Mouse (Mus musculus) liver, postnatal 0 days (tissue): ENCODE measurements around the gene Pabpn1l. TPM values are rescaled to one million over a fixed set of nuclear protein-coding genes. Genes with fewer than 3 reads are reported as not detected.
A peak's percentile ranks its signal among the peaks of the same experiment; 100 is the strongest.

Experiments used
- ATAC-seq: fragments of 200-750 bp; cut with Nextera tagmentation; 2 replicates; pipeline ENCODE4 v1.8.0; 2017; ENCODE audit warnings: mild to moderate bottlenecking, moderate library complexity
- DNase-seq: peaks from one replicate; pipeline ENCODE4 v3.0.0-alpha.2; 2016
- H3K27ac ChIP-seq: fragments of 300-500 bp; sonication (generic); 2 replicates; pipeline ENCODE4 v1.5.1; 2014; ENCODE audit warnings: antibody characterized with exemption, moderate library complexity, mild to moderate bottlenecking, low read depth
- H3K27me3 ChIP-seq: fragments of 300-500 bp; sonication (generic); 2 replicates; pipeline ENCODE4 v1.6.1; 2014; ENCODE audit warnings: low read length, control low read depth, mixed read lengths; ENCODE audit not compliant: insufficient read depth
- H3K36me3 ChIP-seq: fragments of 300-500 bp; sonication (generic); replicated peaks from 2 replicates; pipeline ENCODE4 v1.6.1; 2014; ENCODE audit warnings: mild to moderate bottlenecking, control low read depth, low read length, moderate library complexity, mixed read lengths; ENCODE audit not compliant: insufficient read depth
- H3K4me1 ChIP-seq: fragments of 300-500 bp; sonication (generic); 2 replicates; pipeline ENCODE4 v1.6.1; 2014; ENCODE audit warnings: antibody characterized with exemption, mild to moderate bottlenecking, control low read depth; ENCODE audit not compliant: insufficient read depth
- H3K4me2 ChIP-seq: fragments of 300-500 bp; sonication (generic); 2 replicates; pipeline ENCODE4 v1.6.1; 2014; ENCODE audit warnings: low read depth, mild to moderate bottlenecking, low read length, moderate library complexity, mixed read lengths
- H3K4me3 ChIP-seq: fragments of 300-500 bp; sonication (generic); 2 replicates; pipeline ENCODE4 v1.5.1; 2014; ENCODE audit warnings: low read depth, low read length
- H3K9ac ChIP-seq: fragments of 300-500 bp; sonication (generic); replicated peaks from 2 replicates; pipeline ENCODE4 v1.6.1; 2014; ENCODE audit warnings: mild to moderate bottlenecking, moderate library complexity
- H3K9me3 ChIP-seq: fragments of 300-500 bp; sonication (generic); 2 replicates; pipeline ENCODE4 v1.6.1; 2016; ENCODE audit warnings: mild to moderate bottlenecking, control low read depth, low read length, mixed read lengths
- CTCF ChIP-seq: sonication (generic); IDR thresholded peaks from 2 replicates; pipeline ENCODE4 v1.5.1; 2016; ENCODE audit warnings: antibody characterized with exemption, low read depth
- EP300 ChIP-seq: IDR thresholded peaks from 2 replicates; pipeline ENCODE4 v1.6.1; 2016; ENCODE audit warnings: antibody characterized with exemption, low read depth, mild to moderate bottlenecking
- WGBS: fragments of 180-500 bp; shearing (Covaris S2); extraction: QIAGEN DNeasy Blood & Tissue Kit; methylation state at CpG from one replicate; pipeline ENCODE4 v1.1.7; 2014; ENCODE audit not compliant: insufficient replicate concordance; 5-methylcytosine and 5-hydroxymethylcytosine counted together
- polyA plus RNA-seq: library from polyadenylated mRNA; unstranded; fragments of >200 nt; fragmentation: Nextera tagmentation; extraction: Ambion mirVana; gene quantifications from 2 replicates; pipeline ENCODE4 v1.2.1, GENCODE M21; 2015

Pabpn1l gene
- polyA plus RNA-seq, 1 experiment from 2014 or later: not detected

DNA sequence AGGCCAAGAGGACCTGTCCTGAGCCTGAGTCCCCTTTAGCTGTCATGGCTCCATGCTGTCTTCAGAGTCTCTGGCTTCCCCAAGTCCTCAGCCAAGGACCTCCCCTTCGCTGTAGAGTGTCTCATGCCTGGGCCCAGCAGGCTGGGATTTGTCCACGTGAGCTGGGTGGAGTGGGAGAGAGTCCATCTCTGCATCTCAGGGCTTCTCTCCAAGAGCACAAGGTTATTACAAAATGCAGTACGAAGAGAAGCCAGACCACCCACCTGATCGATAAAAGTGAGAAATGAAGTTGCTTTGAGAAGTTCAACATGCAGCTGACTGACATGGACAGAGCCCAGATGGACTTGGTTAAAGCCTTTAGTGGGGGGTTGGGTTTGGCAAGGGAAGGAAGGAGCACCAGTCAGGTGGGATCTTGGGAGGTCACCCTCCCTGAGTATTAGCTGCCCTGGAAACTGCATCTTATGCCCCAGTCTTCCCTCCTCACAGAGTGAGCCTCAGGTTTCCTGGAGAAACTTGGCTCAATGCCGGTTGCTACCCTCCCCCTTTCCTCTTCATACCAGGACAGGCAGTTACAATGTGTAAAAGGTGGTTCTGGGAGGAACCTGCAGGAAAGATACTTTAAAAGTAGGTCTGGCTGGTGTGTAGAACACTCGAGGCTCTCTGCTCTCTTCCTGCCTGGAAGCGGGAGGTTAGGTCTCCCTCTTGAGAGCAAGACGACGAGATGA lies 6.2 kb downstream of the Pabpn1l start:
- WGBS: 72% methylated on average over 9 of the region's 9 CpGs
- TF ChIP-seq EP300 (no peak), CTCF (no peak)
- no peak overlapping the region for H3K4me3 ChIP-seq
- H3K36me3 ChIP-seq: peaks cover 7% of the 10 kb centered on the region
- DNase-seq (no peak), ATAC-seq (no peak)
- no peaks in the 10 kb centered on the region for H3K9me3 ChIP-seq
- H3K27me3 ChIP-seq: no peaks in the 10 kb centered on the region
- H3K4me2 ChIP-seq: no peak overlapping the region
- H3K9ac ChIP-seq: no peak overlapping the region
- peaks cover 17% of the 10 kb centered on the region for H3K4me1 ChIP-seq
- H3K27ac ChIP-seq: no peak overlapping the region

GRCm38 (mm10) chr8:122611295-122612133 lies 11.0 kb downstream of the Pabpn1l start, which contains the start of the genes Galns and Trappc2l:
TSS of gene Galns (minus strand) at chr8:122611463.
TSS of gene Trappc2l (plus strand) at chr8:122611640.
- Histone ChIP-seq H3K4me2 (peak within 1 kb of the TSS; percentile 99), H3K4me1 (peaks cover 24% of the 10 kb centered on the region), H3K9me3 (no peaks in the 10 kb centered on the region), H3K9ac (peak within 1 kb of the TSS; percentile 85), H3K27me3 (no peaks in the 10 kb centered on the region), H3K27ac (peak within 1 kb of the TSS; percentile 93), H3K4me3 (peak within 1 kb of the TSS; percentile 72), H3K36me3 (peaks cover 7% of the 10 kb centered on the region)
- 0% methylated on average over 32 of the region's 57 CpGs for whole genome bisulfite sequencing
- ATAC-seq: peak; percentile 96
- DNase-seq: peak; percentile 99
- TF ChIP-seq CTCF: peak; percentile 75
- no peak for TF ChIP-seq EP300

GRCm38 (mm10) chr8:122610612-122611277 lies 11.8 kb downstream of the Pabpn1l start:
- peak overlapping the region; percentile 93 for H3K27ac ChIP-seq
- no peaks in the 10 kb centered on the region for H3K27me3 ChIP-seq
- no peaks in the 10 kb centered on the region for H3K9me3 ChIP-seq
- TF ChIP-seq CTCF: no peak
- TF ChIP-seq EP300: no peak
- DNase-seq (no peak), ATAC-seq (peak; percentile 46)
- H3K36me3 ChIP-seq: peaks cover 7% of the 10 kb centered on the region
- peak overlapping the region; percentile 72 for H3K4me3 ChIP-seq
- peak overlapping the region; percentile 99 for H3K4me2 ChIP-seq
- H3K9ac ChIP-seq: peak overlapping the region; percentile 85
- peaks cover 24% of the 10 kb centered on the region for H3K4me1 ChIP-seq
- WGBS: 5% methylated on average over 19 of the region's 20 CpGs

- H3K9me3 ChIP-seq: no peaks in the 10 kb centered on the region
- TF ChIP-seq CTCF: no peak
- TF ChIP-seq EP300: no peak
- H3K36me3 ChIP-seq: peaks cover 7% of the 10 kb centered on the region
- H3K4me3 ChIP-seq: peak overlapping the region; percentile 72
- no peak for ATAC-seq
- H3K4me2 ChIP-seq: peak overlapping the region; percentile 99
- no peak overlapping the region for H3K9ac ChIP-seq
- no peaks in the 10 kb centered on the region for H3K27me3 ChIP-seq
- 68% methylated on average over 4 of the region's 4 CpGs for WGBS
- peaks cover 24% of the 10 kb centered on the region for H3K4me1 ChIP-seq
- H3K27ac ChIP-seq: peak overlapping the region; percentile 60; the same call in 1 of the 2 replicates
- DNase-seq: no peak
These were observed 12.3 kb downstream of the Pabpn1l start for GRCm38 (mm10) chr8:122610209-122610608.

- no peak overlapping the region for H3K4me3 ChIP-seq
- peaks cover 9% of the 10 kb centered on the region; the same call in 1 of the 2 replicates for H3K36me3 ChIP-seq
- H3K4me2 ChIP-seq: no peak overlapping the region
- ATAC-seq: no peak
- peaks cover 15% of the 10 kb centered on the region for H3K4me1 ChIP-seq
- H3K27me3 ChIP-seq: no peaks in the 10 kb centered on the region
- no peaks in the 10 kb centered on the region for H3K9me3 ChIP-seq
- no peak overlapping the region for H3K27ac ChIP-seq
- TF ChIP-seq CTCF (no peak), EP300 (no peak)
- DNase-seq: no peak
- WGBS: 73% methylated on average over 11 of the region's 12 CpGs
- H3K9ac ChIP-seq: no peak overlapping the region
These were observed 15.7 kb downstream of the Pabpn1l start for GRCm38 (mm10) chr8:122606810-122607209.
